Mouse (Mus musculus): ENCODE data around the gene H2-T22.

The H2-T22 gene

GRCm38 (mm10) chr17:35996949-35997348 lies 45.6 kb downstream of the H2-T22 start:
- peak; percentile 99 for DNase-seq

DNA sequence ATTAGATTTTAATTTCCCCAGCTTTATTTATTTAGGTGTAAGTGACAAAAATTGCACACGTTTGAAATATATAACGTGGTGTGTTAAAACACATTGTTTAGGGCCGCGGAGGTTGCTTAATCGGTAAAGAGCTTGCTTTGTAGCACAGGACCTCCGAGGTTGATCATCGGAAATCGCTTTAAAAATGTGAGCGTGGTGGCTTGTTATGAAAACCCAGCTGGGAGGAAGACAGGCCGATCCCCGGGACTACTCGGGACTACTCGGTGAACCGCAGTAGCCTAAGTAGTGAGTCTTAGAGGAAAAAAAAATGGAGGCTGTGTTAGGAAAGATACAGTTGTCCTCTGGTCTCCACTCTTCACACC lies 47.7 kb downstream of the H2-T22 start:
- DNase-seq = no peak

GRCm38 (mm10) chr17:35994175-35994878 lies 48.2 kb downstream of the H2-T22 start:
- DNase-seq = peak; percentile 80

DNA sequence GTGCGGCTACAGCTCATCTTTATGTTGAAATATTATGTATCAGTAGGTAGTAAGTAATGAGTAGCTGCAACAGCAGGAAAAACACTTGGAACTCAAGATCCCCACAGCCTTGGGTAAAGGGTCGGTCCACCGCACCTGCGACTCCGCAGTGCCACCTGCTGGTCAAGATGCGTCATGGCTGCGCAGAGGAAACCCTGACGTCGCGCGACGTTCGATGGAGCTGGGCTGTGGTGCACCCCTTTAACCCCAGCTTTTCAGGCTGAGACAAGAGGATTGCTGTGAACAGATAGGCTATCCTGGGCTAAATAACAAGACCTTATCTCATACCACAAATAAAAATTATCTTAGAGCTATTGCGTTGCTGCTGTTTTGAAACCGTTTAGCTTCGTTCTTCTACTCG lies 48.9 kb downstream of the H2-T22 start:
- DNase-seq = peak; percentile 84

GRCm38 (mm10) chr17:35991781-35992180 lies 50.8 kb downstream of the H2-T22 start:
- no peak for DNase-seq

Measured in thymus, postnatal 25 days (tissue).